Mouse (Mus musculus) neural tube, embryonic 10.5 days (tissue): ENCODE measurements around the gene Tmem8b.

Experiments used
- DNase-seq: peaks from one replicate; pipeline ENCODE4 v3.0.0-alpha.2; 2017; ENCODE audit warnings: low spot score; ENCODE audit errors: extremely low spot score

The Tmem8b gene

GRCm38 (mm10) chr4:43713652-43714219 is 45.0 kb downstream of the Tmem8b start:
- DNase-seq = no peak

- no peak for DNase-seq
These were observed 51.9 kb downstream of the Tmem8b start for GRCm38 (mm10) chr4:43720491-43721228.

- no peak for DNase-seq
These were observed 53.4 kb downstream of the Tmem8b start for GRCm38 (mm10) chr4:43722191-43722590.

- no peak for DNase-seq
These were observed 56.0 kb downstream of the Tmem8b start for GRCm38 (mm10) chr4:43724764-43725163.

GRCm38 (mm10) chr4:43726228-43726993 is 57.6 kb downstream of the Tmem8b start:
- no peak for DNase-seq

GRCm38 (mm10) chr4:43726995-43727394 is 58.2 kb downstream of the Tmem8b start, which contains the start of gene Hrct1:
Gene Hrct1 (plus strand): TSS chr4:43727188.
- no peak for DNase-seq

- no peak for DNase-seq
These were observed 59.2 kb downstream of the Tmem8b start for GRCm38 (mm10) chr4:43727718-43728575.

- no peak for DNase-seq
These were observed 59.8 kb downstream of the Tmem8b start for GRCm38 (mm10) chr4:43728576-43728954.

GRCm38 (mm10) chr4:43729126-43729525 is 60.4 kb downstream of the Tmem8b start:
- no peak for DNase-seq

- no peak for DNase-seq
These were observed 61.2 kb downstream of the Tmem8b start, which contains the start of gene Spaar for GRCm38 (mm10) chr4:43729794-43730550. Gene Spaar (plus strand): TSS chr4:43730034.

- DNase-seq = no peak
These were observed 62.1 kb downstream of the Tmem8b start for GRCm38 (mm10) chr4:43730750-43731297.

- DNase-seq = no peak
These were observed 63.4 kb downstream of the Tmem8b start for GRCm38 (mm10) chr4:43732171-43732570.

- no peak for DNase-seq
These were observed 64.4 kb downstream of the Tmem8b start for GRCm38 (mm10) chr4:43733186-43733585.

GRCm38 (mm10) chr4:43737144-43737543 is 68.4 kb downstream of the Tmem8b start:
- DNase-seq = no peak

GRCm38 (mm10) chr4:43738989-43739674 is 70.4 kb downstream of the Tmem8b start:
- no peak for DNase-seq

GRCm38 (mm10) chr4:43741526-43741925 is 72.8 kb downstream of the Tmem8b start:
- no peak for DNase-seq
